8 mouse cellular contexts compared by ENCODE assay signal in the genomic region with DNA sequence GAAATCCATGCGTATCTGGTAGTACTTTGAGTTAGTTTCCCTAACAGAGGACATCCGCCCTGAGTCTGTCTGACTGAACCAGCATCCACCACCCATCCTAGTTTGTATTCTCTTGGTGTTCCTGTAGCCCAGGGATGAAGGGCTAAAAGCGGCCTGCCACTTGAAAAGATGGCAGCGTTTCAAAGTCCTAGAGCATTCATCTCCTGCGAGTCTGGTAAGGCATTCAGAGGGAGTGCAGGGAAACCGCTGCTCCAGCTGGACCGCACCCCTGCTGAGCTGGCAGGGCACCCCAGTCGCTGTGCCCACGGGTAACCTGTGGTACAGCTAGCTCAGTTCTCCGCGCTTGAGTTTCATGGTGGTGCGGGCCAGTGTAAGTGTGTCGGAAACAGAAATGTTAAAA. TPM values are rescaled to one million over a fixed set of nuclear protein-coding genes. Genes with fewer than 3 reads are reported as not detected.
DNase-seq lines count a peak whose midpoint lies in the region; ATAC-seq and TF ChIP-seq lines count a peak whose summit lies in the region.

No protein-coding gene starts in this region.

- 60% methylated on average over 13 of the region's 13 CpGs for WGBS in forebrain, embryonic 12.5 days
- 71% methylated on average over 13 of the region's 13 CpGs for WGBS in forebrain, embryonic 11.5 days
- WGBS in heart, embryonic 15.5 days: 50% methylated on average over 13 of the region's 13 CpGs

- H3K9me3 ChIP-seq in forebrain, embryonic 12.5 days: no peaks in the 10 kb centered on the region
- H3K9me3 ChIP-seq in forebrain, embryonic 11.5 days (ENCODE audit: control insufficient read depth, low read length): no peaks in the 10 kb centered on the region
- no peaks in the 10 kb centered on the region for H3K9me3 ChIP-seq in heart, embryonic 15.5 days (replicated peaks)

- no peaks in the 10 kb centered on the region for H3K36me3 ChIP-seq in forebrain, embryonic 12.5 days (replicated peaks)
- H3K36me3 ChIP-seq in forebrain, embryonic 11.5 days (ENCODE audit: control insufficient read depth, insufficient read depth, low read length): no peaks in the 10 kb centered on the region
- no peaks in the 10 kb centered on the region for H3K36me3 ChIP-seq in heart, embryonic 15.5 days

- H3K4me2 ChIP-seq in forebrain, embryonic 12.5 days: no peak overlapping the region
- H3K4me2 ChIP-seq in forebrain, embryonic 11.5 days (ENCODE audit: low read depth, low read length, severe bottlenecking): no peak overlapping the region
- H3K4me2 ChIP-seq in heart, embryonic 15.5 days: peak overlapping the region; percentile 6; the same call in 1 of the 2 replicates

- 0 out of 2 replicates have a peak, but pooled peaks cover 12% of the 10 kb centered on the region for H3K4me1 ChIP-seq in forebrain, embryonic 12.5 days
- H3K4me1 ChIP-seq in forebrain, embryonic 11.5 days (replicated peaks; ENCODE audit: control insufficient read depth, insufficient read depth, low read length): no peaks in the 10 kb centered on the region
- H3K4me1 ChIP-seq in heart, embryonic 15.5 days (replicated peaks): peaks cover 52% of the 10 kb centered on the region

- no peak for DNase-seq in forebrain, embryonic 11.5 days (ENCODE audit: low spot score)
- DNase-seq in cerebellum, adult 8-10 months: peak; percentile 64
- DNase-seq in left cerebral cortex, adult 2 months (ENCODE audit: extremely low spot score in 1 of 2, low spot score in 2 of 2): peak; percentile 34 to 52
- no peak for DNase-seq in adrenal gland, adult 18-20 months (ENCODE audit: low spot score in 2 of 2)
- DNase-seq in lung, postnatal 25 days (ENCODE audit: low spot score): no peak
- no peak for DNase-seq in retina, postnatal 1 day

- no peak for TF ChIP-seq CTCF in left cerebral cortex, adult 2 months (IDR thresholded peaks at IDR 0.05)

- no peak overlapping the region for H3K4me3 ChIP-seq in forebrain, embryonic 12.5 days (replicated peaks)
- no peak overlapping the region for H3K4me3 ChIP-seq in forebrain, embryonic 11.5 days (ENCODE audit: low read depth, low read length)
- H3K4me3 ChIP-seq in heart, embryonic 15.5 days: no peak overlapping the region
- no peak overlapping the region for H3K4me3 ChIP-seq in left cerebral cortex, adult 2 months

- H3K9ac ChIP-seq in forebrain, embryonic 12.5 days: no peak overlapping the region
- no peak overlapping the region for H3K9ac ChIP-seq in forebrain, embryonic 11.5 days (ENCODE audit: low read length)
- H3K9ac ChIP-seq in heart, embryonic 15.5 days: no peak overlapping the region

- ATAC-seq in forebrain, embryonic 12.5 days (ENCODE audit: low FRiP score): no peak
- no peak for ATAC-seq in forebrain, embryonic 11.5 days (replicated peaks; ENCODE audit: low FRiP score)
- no peak for ATAC-seq in heart, embryonic 15.5 days (replicated peaks; ENCODE audit: insufficient number of reproducible peaks, insufficient read depth, low FRiP score, low read depth)

- no peaks in the 10 kb centered on the region for H3K27me3 ChIP-seq in forebrain, embryonic 12.5 days
- H3K27me3 ChIP-seq in forebrain, embryonic 11.5 days (ENCODE audit: control insufficient read depth, insufficient read depth, low read length): no peaks in the 10 kb centered on the region
- no peaks in the 10 kb centered on the region for H3K27me3 ChIP-seq in heart, embryonic 15.5 days

- intact Hi-C loops in left cerebral cortex, adult 2 months (cut with DNase I): no loop called here

- peak overlapping the region; percentile 27; the same call in 1 of the 2 replicates for H3K27ac ChIP-seq in forebrain, embryonic 12.5 days
- no peak overlapping the region for H3K27ac ChIP-seq in forebrain, embryonic 11.5 days (ENCODE audit: low read depth, low read length)
- H3K27ac ChIP-seq in heart, embryonic 15.5 days: peak overlapping the region; percentile 79
- peak overlapping the region; percentile 42; the same call in 1 of the 2 replicates for H3K27ac ChIP-seq in left cerebral cortex, adult 2 months

RNA-seq across cellular contexts. Expression of a gene that starts 22.0 kb away (rescaled TPM):
- polyA plus RNA-seq in forebrain, embryonic 12.5 days (2016; fragmentation: Nextera tagmentation; extraction: Ambion mirVana): 16.3 and 18.9 TPM in 2 replicates
- 15.9 and 17.3 TPM in 2 replicates for polyA plus RNA-seq in forebrain, embryonic 11.5 days (2014; fragmentation: Nextera tagmentation; extraction: Ambion mirVana)
- 16.0 and 21.8 TPM in 2 replicates for polyA plus RNA-seq in heart, embryonic 15.5 days (2015; fragmentation: Nextera tagmentation; extraction: Ambion mirVana)
- total RNA-seq in left cerebral cortex, adult 2 months (2021): 100 to 1,000 TPM in 1 of 2 experiments, 10 to 100 TPM in 1; 85.8 to 101 TPM
- total RNA-seq in adrenal gland, adult 18-20 months (2021): 10 to 100 TPM; 54.8 to 63.6 TPM

RNA-seq across cellular contexts. Expression of a gene that starts 32.3 kb away (rescaled TPM):
- 38.8 and 41.4 TPM in 2 replicates for polyA plus RNA-seq in forebrain, embryonic 12.5 days (2016; fragmentation: Nextera tagmentation; extraction: Ambion mirVana)
- polyA plus RNA-seq in forebrain, embryonic 11.5 days (2014; fragmentation: Nextera tagmentation; extraction: Ambion mirVana): 30.7 and 32.2 TPM in 2 replicates
- polyA plus RNA-seq in heart, embryonic 15.5 days (2015; fragmentation: Nextera tagmentation; extraction: Ambion mirVana): 26.4 and 31.0 TPM in 2 replicates
- 10 to 100 TPM; 45.2 to 51.5 TPM for total RNA-seq in left cerebral cortex, adult 2 months (2021)
- total RNA-seq in adrenal gland, adult 18-20 months (2021): 10 to 100 TPM; 52.7 to 60.2 TPM

Comparison
In these comparisons a context has a peak if more than half of its experiments do, and no peak if none do; other contexts are left out.
1. DNase-seq: peak in cerebellum, adult 8-10 months (single experiment) and left cerebral cortex, adult 2 months (2 of 2); none in forebrain, embryonic 11.5 days (single experiment), adrenal gland, adult 18-20 months (0 of 2), lung, postnatal 25 days (single experiment) and retina, postnatal 1 day (single experiment).